Mouse (Mus musculus) cerebellum, adult 2 months (tissue): ENCODE measurements around the gene Col7a1.

ENCODE experiments used
- CTCF ChIP-seq: fragments of 200-500 bp; IDR thresholded peaks from 2 replicates; pipeline ENCODE4 v1.5.1; 2011; ENCODE audit warnings: low read depth, mild to moderate bottlenecking, control low read depth, low read length, moderate library complexity, borderline replicate concordance; ENCODE audit not compliant: insufficient read depth
- POLR2A ChIP-seq: fragments of 200-500 bp; IDR thresholded peaks from 2 replicates; pipeline ENCODE4 v1.6.1; 2011; ENCODE audit warnings: low read length, control low read depth, borderline replicate concordance; ENCODE audit not compliant: insufficient read depth

DNA sequence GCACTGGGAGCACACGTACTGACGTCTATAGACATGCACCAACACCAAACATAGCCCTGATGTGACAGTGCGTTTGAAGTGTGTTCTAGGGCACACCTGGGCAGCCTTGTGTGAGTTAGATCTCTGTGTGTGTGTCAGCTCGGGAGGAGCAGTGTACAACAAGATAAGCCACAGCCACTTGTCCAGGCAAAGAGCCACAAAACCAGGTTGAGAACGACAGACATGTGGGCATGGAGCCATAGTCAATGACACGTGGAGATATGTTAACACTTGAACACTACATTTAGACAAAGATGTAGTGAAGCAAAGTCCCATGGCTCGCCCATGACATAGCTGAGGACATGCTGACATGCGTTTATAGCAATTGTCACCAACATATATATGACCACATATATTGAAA, 17.2 kb downstream of the Col7a1 start:
- TF ChIP-seq CTCF (no peak), POLR2A (no peak)
